In genomic region chr6:120911213-120912007, GRCm38 (mm10) we compare ENCODE assay signal across 8 mouse cellular contexts. TPM values are rescaled to one million over a fixed set of nuclear protein-coding genes. Genes with fewer than 3 reads are reported as not detected.
DNase-seq lines count a peak whose midpoint lies in the region; ATAC-seq and TF ChIP-seq lines count a peak whose summit lies in the region.
"Had no signal": no experiment of that assay in that cellular context is flagged by ENCODE, and none has a peak within 500 bp of the region (broad histone marks: within the 10 kb centered on the region; RNA-seq: fewer than 3 reads in every experiment).

No protein-coding gene starts in this region.

- no peak overlapping the region for H3K4me3 ChIP-seq in kidney, embryonic 16.5 days (ENCODE audit: low read length)
- no peak overlapping the region for H3K4me3 ChIP-seq in liver, embryonic 15.5 days (replicated peaks)
- H3K4me3 ChIP-seq in small intestine, adult 2 months (ENCODE audit: low read depth, low read length), result no peak overlapping the region
- H3K4me3 ChIP-seq: midbrain, embryonic 10.5 days had no signal

- WGBS in kidney, embryonic 16.5 days, result 68% methylated on average over 13 of the region's 13 CpGs
- WGBS in liver, embryonic 15.5 days (ENCODE audit: insufficient replicate concordance), result 49% methylated on average over 13 of the region's 13 CpGs
- 38% methylated on average over 13 of the region's 13 CpGs for WGBS in small intestine, adult 2 months

- H3K4me1 ChIP-seq in kidney, embryonic 16.5 days (ENCODE audit: insufficient read depth, low read length), result peaks cover 10% of the 10 kb centered on the region
- H3K4me1 ChIP-seq in liver, embryonic 15.5 days (replicated peaks), result peaks cover 61% of the 10 kb centered on the region
- peaks cover 40% of the 10 kb centered on the region for H3K4me1 ChIP-seq in small intestine, adult 2 months (ENCODE audit: control insufficient read depth, insufficient read depth, insufficient read length, low read length)

- ATAC-seq in kidney, embryonic 16.5 days (ENCODE audit: low FRiP score, low TSS enrichment), result no peak
- peak; percentile 20; the same call in 1 of the 2 replicates for ATAC-seq in common myeloid progenitor, adult 5-6 weeks (replicated peaks; ENCODE audit: low read depth, poor library complexity, severe bottlenecking)
- ATAC-seq in liver, embryonic 15.5 days (ENCODE audit: insufficient read depth), result no peak

- no peak for TF ChIP-seq POLR2A in small intestine, adult 2 months (IDR thresholded peaks at IDR 0.05; ENCODE audit: low read depth, low read length)

- H3K9ac ChIP-seq in kidney, embryonic 16.5 days (replicated peaks; ENCODE audit: low read length), result no peak overlapping the region
- H3K9ac ChIP-seq in liver, embryonic 15.5 days, result 0 out of 2 replicates have a peak overlapping the region, but pooled peaks have one; percentile 8

- no peaks in the 10 kb centered on the region for H3K36me3 ChIP-seq in kidney, embryonic 16.5 days (ENCODE audit: insufficient read depth, low read length)
- peaks cover 5% of the 10 kb centered on the region; the same call in 1 of the 2 replicates for H3K36me3 ChIP-seq in liver, embryonic 15.5 days (replicated peaks)
- no peaks in the 10 kb centered on the region; the same call in 1 of the 2 replicates for H3K36me3 ChIP-seq in small intestine, adult 2 months (ENCODE audit: control insufficient read depth, insufficient read depth, low read length)
- H3K36me3 ChIP-seq: midbrain, embryonic 10.5 days had no signal

- H3K9me3 ChIP-seq in kidney, embryonic 16.5 days (ENCODE audit: low read length), result no peaks in the 10 kb centered on the region
- H3K9me3 ChIP-seq in liver, embryonic 15.5 days (replicated peaks), result no peaks in the 10 kb centered on the region
- H3K9me3 ChIP-seq: midbrain, embryonic 10.5 days had no signal

- no peaks in the 10 kb centered on the region for H3K27me3 ChIP-seq in kidney, embryonic 16.5 days (ENCODE audit: insufficient read depth, low read length)
- H3K27me3 ChIP-seq in liver, embryonic 15.5 days, result no peaks in the 10 kb centered on the region
- no peaks in the 10 kb centered on the region for H3K27me3 ChIP-seq in small intestine, adult 2 months (ENCODE audit: control insufficient read depth, insufficient read depth, low read length)

- no peak for TF ChIP-seq CTCF in small intestine, adult 2 months (IDR thresholded peaks at IDR 0.05; ENCODE audit: extremely low read depth, insufficient read length, insufficient replicate concordance, low read depth, low read length)

- no peak overlapping the region for H3K27ac ChIP-seq in kidney, embryonic 16.5 days (ENCODE audit: low read length)
- H3K27ac ChIP-seq in liver, embryonic 15.5 days (replicated peaks), result peak overlapping the region; percentile 74
- peak overlapping the region; percentile 28 for H3K27ac ChIP-seq in small intestine, adult 2 months (ENCODE audit: insufficient read depth, low read depth, low read length)
- H3K27ac ChIP-seq: midbrain, embryonic 10.5 days had no signal

- no peak overlapping the region for H3K4me2 ChIP-seq in kidney, embryonic 16.5 days (replicated peaks; ENCODE audit: low read depth, low read length)
- peak overlapping the region; percentile 35 for H3K4me2 ChIP-seq in liver, embryonic 15.5 days

- peak; percentile 69 for DNase-seq in kidney, adult 9 months
- no peak for DNase-seq in urinary bladder, adult 18-20 months (ENCODE audit: low spot score in 2 of 2)
- DNase-seq in embryo, embryonic 10 days (ENCODE audit: low spot score), result no peak

RNA-seq across cellular contexts. Expression of gene Bid, which starts 5.2 kb away (rescaled TPM):
- 26.8 and 29.1 TPM in 2 replicates for polyA plus RNA-seq in kidney, embryonic 16.5 days (2015; fragmentation: Nextera tagmentation; extraction: Ambion mirVana)
- 28.1 and 29.7 TPM in 2 replicates for total RNA-seq in common myeloid progenitor, adult 5-6 weeks (2017)
- polyA plus RNA-seq in liver, embryonic 15.5 days (2015; fragmentation: Nextera tagmentation; extraction: Ambion mirVana), result 22.0 TPM in 2 replicates
- polyA plus RNA-seq in small intestine, adult 2 months (2012; rRNA removed), result 2.1 and 10.7 TPM in 2 replicates
